Mouse (Mus musculus) central nervous system, embryonic 18 days (tissue): Measurements from ENCODE around the gene Magee1. TPM values are rescaled to one million over a fixed set of nuclear protein-coding genes. Genes with fewer than 3 reads are reported as not detected.

Experiments
- polyA plus RNA-seq: library from polyadenylated mRNA; depleted of rRNA; stranded (reverse); fragments of >200 nt; gene quantifications from 2 replicates; pipeline ENCODE4 v1.2.3, GENCODE M21; 2012; rRNA removed

Magee1 gene
- polyA plus RNA-seq, result 132 and 135 TPM in 2 replicates

DNA sequence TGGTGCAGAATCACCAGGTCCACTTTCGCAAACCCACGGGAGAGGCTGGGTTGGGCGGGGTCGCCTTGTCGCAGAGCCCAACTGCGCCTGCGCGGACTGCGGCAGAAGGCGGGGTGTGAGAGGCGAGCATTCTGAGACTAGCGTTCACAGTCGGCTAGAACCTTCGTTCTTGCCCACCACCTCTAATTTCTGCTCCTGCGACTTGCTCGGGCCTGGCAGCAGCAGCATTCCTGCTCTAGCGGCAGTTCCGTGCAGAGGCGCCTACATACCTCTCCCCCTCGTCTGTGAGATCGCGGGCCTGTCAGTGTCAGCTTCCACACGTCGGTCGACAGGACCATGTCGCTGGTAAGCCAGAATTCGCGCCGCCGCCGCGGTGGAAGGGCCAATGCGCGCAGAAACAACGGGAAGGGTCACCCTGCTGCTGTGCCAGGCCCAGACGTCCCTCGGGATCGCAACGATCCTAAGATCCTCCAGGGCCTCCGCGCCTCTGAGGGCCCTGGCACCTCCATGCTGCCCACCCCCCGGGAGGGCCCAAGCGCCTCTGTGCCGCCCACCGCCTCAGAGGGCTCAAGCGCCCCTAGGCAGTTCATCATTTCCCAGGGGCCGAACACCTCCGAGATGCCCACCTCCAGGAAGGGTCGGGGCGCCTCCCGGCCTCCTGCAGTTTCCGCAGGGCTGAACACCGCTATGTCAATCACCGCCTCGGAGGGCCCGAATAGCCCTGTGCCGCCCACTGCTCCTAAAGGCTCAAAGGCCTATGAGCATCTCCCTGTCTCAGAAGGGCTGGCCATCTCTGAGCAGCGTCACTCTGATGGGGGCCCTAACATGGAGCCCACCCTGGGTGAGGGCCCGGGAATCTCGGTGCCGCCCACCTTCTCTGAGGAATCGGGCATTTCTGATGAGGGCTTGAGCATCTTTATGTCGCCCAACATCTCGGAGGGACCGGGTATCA lies at the start of gene Magee1:
Magee1 (plus strand) TSS at position 104 of the 952 bp plus-strand sequence.

GRCm38 (mm10) chrX:105079615-105080092 lies 40.5 kb upstream of the Magee1 start, which contains the start of gene Pbdc1:
Pbdc1 (plus strand) TSS chrX:105079756.

Other genes starting within 250 kb of the Magee1 start
- 12.1 and 12.6 TPM in 2 replicates for gene Pbdc1, start 40.6 kb upstream of the Magee1 start, polyA plus RNA-seq